Mouse (Mus musculus): Measurements from ENCODE around the gene Serpinb6b.

- TF ChIP-seq CTCF (IDR thresholded peaks at IDR 0.05; ENCODE audit: low read depth, low read length) = no peak
- no peak for TF ChIP-seq POLR2A (IDR thresholded peaks at IDR 0.05; ENCODE audit: insufficient read depth, low read length)
These were observed 5.8 kb downstream of the Serpinb6b start for GRCm38 (mm10) chr13:32970776-32971175.

All from ES-Bruce4 (cell line).